Mouse (Mus musculus) embryo, embryonic 9.5 days (tissue): Measurements from ENCODE around the gene Catip.
"Not testable (repeated sequence)": the region's sequence is repeated elsewhere in the genome, so short reads cannot be mapped to it uniquely, and the experiment has no call there.

ENCODE experiments used
- DNase-seq: peaks from one replicate; pipeline ENCODE4 v3.0.0-alpha.2; 2017; ENCODE audit errors: extremely low spot score

Gene Catip

DNA sequence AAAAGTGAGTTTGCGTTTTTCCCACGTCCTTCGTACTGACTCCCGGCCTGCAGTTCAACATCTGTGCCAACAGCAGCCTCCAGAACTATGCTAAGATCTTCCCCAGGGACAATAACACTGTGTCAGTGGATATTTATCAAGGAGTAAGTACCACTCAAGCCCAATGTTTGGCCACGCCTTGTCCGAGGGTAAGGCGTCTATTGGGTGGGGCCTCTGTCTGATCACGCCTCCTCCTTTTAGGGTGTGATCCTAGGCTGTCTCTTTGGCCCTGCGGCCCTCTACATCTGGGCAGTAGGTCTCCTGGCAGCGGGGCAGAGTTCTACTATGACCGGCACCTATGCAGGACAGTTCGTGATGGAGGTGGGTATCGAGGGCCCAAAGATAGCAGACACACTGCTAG lies 21.5 kb downstream of the Catip start:
- DNase-seq = no peak

DNA sequence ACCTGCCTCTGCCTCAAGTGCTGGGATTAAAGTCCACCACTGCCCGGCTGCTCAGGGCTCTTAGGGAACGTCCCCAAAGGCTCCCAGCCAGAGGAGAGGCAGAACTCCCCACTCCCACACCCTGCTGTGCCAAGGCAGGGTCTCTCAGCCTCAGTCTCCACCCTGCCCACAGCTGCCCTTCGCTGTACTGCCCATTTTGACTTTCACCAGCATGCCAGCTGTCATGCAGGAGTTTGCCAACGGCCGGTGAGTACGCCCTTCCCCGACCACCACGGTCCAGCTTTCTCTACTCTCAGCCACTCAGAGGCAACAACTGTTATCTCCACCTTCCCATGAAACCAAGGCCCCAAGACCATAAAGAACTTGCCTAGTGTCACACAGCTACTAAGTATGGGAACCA lies 22.6 kb downstream of the Catip start:
- no peak for DNase-seq

DNA sequence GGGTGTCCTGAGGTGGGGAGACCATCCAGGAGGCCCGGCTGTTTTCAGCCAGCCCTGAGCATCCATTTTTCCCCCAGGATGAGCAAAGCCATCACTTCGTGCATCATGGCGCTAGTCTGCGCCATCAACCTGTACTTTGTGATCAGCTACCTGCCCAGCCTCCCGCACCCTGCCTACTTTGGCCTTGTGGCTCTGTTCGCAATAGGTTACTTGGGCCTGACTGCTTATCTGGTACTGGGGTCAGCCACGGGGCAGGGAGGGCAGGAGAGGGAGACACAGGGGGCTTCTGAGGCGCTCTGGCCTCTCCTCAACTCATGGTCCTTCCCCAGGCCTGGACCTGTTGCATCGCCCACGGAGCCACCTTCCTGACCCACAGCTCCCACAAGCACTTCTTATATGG lies 23.2 kb downstream of the Catip start:
- no peak for DNase-seq

DNA sequence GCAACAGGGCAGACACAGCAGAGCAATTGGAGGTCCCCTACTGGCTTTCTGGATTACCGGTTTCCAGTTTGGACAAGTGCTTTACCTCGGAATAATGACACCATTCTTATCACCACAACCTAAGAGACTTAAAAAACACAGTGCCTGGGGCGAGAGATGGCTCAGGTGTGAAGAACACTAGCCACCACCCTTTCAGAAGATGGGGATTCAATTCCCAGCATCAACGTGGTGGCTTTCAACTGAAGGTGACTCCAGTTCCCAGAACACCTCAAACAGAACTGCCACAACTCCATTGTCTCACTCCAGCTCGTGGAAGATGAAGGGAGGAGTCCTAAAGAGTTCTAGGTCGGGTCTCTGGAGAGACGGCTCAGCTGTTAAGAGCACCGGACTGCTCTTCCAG lies 23.6 kb downstream of the Catip start:
- DNase-seq = no peak

DNA sequence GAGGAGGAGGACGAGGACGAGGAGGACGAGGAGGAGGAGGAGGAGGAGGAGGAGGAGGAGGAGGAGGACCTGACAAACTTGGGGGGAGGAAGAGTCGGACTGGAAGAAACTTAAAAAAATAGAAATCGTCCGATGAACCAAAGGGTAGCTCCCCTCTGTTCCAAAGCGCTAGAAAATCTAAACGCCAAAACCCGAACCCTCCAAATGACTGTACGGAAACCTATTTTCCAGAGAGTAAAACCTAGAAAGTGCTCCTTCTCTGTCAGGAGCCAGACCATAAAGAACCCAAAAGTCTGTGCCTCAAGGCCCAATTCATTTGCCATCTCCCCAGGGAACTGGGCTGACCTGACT lies 24.4 kb downstream of the Catip start:
- no peak for DNase-seq

DNA sequence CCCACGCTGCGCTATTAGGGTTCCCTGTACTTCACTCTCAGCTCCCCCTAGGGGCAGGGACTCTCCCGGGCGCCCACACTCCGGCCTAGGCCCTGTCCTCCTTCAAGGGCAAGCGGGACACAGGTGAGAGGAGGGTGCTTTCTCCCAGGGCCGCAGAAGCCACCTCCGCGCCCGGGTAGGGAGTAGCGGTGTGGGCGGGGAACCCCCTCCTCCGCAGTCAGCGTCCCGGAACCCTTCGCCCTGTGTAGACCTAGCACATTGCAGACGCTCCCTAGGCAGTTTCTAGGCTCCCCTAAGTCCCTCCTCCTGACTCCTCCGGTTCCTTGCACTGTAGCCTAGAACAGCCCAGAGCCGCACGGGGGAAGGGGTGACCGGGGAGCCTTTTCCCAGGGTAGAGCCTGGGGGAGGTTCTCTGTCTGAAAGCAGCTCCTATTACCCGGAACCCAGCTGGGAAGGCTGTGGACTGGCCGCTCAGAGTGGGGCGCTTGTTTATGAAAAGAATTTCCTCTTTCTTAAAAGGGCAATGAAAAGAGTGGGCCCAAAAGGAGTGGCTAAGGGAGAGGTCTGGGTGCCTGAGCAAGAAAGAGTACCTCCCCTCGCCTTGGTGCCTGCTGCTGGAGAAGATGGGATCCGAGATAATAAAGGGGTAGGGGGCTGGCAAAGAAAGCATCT lies 24.9 kb downstream of the Catip start:
- peak; percentile 97 for DNase-seq

DNA sequence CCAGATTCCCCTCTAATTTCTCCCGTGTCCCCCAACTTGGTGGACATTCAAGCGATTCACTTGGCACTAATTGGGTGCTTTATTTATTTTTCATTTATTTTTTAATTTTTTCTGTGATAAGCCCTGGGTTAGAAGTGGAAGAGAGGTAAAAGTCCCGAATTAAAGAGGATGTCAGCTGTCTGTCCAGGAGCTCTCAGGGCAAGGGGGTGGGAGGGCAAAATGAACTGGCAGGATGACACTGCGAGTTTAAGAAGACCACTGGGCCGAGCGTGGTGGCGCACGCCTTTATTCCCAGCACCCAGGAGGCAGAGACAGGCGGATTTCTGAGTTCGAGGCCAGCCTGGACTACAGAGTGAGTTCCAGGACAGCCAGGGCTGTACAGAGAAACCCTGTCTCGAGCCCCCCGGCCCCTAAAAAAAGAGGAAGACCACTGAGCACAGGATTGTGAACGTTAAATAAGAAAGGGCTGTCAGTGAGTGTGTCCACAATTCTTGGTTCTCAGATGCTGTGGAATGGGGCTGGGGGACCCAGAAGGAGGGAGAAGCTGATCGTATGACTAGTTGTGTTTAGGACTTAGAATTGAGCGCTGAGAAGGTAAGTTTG lies 25.6 kb downstream of the Catip start:
- no peak for DNase-seq

DNA sequence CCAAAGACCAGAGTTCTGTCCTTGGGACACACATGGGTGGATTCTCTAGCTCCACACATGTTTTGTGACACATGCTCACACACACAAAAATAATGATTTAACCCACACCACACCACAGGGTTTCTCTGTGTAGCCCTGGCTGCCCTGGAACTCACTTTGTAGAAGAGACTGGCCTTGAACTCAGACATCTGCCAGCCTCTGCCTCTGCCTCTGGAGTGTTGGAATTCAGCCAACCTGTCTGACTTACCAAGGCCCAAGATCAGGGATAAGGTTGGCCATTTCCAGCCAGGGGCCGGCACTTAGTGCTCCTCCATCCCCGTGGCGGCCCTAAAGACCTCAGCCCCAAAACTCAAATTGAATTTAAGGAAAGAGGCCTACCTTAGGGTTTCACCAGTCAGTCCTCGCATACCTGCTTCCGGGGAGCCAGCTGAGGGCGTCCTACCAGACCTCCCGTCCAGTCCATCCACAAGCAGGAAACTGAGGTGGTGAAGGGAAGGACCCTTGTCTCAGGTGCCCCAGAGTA lies 26.6 kb downstream of the Catip start:
- no peak for DNase-seq

DNA sequence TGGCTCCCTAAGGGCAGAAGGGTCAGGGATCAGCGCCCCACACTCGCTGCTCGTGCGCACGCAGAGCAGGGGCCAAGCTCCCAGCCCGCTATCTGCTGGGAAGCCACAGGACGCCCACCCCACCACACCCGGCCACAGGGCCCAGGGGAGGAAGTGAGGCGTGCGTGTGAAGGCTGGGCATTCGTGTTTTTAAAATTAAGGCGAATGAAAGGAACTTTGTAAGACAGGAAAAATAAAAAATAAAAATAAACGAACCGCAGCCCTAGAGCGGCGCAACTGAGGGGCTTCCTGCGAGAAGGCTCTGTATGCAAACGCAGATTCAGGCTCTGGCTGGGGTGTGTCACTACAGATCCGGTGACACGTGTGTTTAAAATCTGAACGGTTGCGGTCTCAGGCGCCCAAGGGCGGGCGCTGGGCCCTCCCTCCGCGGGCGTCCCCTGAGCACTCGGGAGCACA lies 28.0 kb downstream of the Catip start:
- DNase-seq = peak; percentile 38

DNA sequence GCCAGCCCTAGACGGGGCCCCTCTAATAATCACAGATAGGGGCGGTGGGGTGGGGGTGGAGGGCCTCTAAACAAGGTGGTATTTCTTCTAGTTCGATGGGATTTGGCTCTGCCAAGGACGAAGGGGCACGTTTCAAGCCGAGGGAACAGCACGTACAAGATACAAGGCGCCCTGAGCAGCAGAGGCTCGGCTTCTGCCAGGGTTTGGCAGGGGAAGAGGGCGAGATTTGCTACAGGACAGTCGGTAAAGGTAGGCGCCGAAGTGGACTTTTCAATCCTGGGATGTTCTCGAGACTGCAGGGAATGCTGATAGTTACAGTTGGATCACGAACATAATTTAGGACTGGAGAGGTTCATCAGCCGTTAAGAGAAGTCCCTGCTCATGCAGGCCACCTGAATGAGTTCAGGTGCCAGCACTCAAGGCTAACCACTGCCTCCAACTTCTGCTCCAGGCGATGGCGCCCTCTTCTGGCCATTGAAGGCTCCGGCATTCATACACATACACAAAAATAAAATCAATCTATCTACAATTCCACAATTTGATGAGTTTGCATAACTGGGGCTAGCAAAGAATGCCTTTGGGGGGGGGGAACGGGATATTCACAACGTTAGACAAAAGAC lies 28.5 kb downstream of the Catip start:
- peak; percentile 68 for DNase-seq

DNA sequence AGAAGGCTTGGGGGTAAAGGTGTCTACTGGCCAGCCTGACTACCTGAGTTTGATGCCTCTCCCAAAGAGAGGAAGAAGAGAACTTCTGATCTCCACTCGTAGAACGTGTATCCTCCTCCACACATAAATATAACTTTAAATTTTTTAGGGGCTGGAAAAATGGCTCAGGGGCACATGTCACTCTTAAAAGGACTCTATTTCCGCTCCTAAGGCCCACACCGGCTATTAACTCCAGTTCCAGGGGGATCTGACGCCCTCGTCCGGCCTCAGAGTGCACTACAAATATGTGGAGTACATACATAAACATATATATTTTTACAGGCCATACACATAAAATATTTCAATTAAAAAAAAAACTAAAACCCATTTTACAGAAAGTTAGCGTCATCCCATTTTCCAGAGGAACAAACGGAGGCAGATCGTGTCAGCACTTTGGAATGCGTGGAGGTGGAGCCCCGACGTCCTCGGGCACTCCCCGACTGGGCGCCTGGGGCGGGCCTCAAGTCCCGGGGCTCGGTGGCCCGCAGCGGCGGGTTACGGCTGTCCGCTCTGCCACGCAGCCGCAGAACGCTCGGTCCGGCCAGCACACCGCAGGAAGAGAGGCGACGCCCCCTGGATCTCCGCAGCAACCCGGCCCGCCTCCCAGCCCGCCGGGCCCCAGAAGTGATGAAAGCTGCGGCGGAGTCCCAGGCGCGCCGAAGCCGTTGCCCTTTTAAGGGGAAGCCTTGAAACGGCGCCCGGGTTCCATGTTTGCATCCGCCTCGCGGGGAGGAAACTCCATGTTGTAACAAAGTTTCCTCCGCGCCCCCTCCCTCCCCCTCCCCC lies 29.2 kb downstream of the Catip start, which contains the start of gene Ctdsp1:
Gene Ctdsp1, plus strand, starts transcription at position 586 of the 825 bp plus-strand sequence.
- DNase-seq = peak; percentile 95

DNA sequence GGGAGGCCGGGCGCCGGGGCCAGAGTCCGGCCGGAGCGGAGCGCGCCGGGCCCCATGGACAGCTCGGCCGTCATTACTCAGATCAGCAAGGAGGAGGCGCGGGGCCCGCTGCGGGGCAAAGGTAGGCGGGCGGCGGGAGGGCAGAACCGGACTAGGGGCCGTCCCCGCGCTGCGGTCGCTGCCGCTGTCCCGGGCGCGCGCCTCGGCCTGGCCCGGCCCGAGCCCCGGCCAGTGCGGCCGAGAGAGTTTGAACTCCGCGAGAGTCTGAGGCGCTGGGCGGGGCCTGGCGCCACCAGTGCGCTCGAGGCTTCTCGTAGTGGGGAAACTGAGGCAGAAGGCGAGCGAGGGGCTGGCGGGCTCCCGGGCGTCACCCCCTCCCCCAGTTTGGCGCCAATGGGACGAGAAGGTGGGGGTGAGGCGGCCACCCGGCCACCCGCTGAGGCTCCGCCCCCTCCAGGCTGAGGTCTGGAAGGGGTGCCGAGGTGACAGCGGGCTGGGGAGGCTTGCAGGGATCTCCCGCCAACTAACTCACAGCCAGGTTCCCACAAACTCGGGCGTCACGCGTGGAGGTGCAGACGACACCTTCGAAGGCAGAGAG lies 30.0 kb downstream of the Catip start:
- peak; percentile 74 for DNase-seq

DNA sequence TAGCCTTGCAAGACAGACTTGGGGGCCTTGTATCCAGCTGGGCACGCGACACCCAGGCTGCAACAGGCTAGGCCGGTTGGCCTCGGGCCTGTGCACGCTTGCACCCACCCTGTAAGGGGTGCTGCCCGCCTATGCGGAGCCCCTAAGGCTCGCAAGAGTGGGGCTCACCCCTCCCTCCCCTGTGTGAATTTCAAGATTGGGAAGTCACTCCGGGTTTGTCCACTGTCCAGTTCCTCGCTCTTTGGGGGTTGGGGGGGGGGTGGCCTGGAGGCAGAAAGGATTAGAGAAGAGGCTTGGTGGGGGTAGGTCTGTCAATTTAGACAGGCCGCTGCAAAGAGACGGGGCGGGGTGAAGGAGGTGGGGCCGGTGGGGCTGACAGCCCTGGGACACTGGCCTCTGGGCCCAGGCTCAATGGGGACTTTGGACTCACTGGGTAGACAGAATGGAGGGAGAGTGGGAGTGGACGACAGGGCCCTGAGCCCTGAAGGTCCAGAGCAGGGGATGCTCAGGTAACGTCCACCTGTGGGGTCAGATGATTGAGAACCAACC lies 30.6 kb downstream of the Catip start:
- peak; percentile 53 for DNase-seq

DNA sequence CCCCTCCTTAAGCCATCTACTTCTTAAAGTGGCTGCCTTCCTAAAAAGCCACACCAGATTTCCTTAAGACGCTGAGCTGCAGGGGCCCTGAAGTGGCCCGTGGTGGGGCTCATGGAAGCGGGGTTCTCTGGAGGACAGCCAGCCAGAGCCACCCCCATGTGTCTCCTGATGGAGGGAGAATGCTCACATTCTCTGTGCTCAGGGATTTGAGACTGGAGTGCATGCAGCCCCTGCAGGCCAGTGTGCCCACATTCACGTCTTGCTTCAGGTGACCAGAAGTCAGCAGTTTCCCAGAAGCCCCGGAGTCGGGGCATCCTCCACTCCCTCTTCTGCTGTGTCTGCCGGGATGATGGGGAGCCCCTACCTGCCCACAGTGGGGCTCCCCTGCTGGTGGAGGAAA lies 31.1 kb downstream of the Catip start:
- DNase-seq = no peak

DNA sequence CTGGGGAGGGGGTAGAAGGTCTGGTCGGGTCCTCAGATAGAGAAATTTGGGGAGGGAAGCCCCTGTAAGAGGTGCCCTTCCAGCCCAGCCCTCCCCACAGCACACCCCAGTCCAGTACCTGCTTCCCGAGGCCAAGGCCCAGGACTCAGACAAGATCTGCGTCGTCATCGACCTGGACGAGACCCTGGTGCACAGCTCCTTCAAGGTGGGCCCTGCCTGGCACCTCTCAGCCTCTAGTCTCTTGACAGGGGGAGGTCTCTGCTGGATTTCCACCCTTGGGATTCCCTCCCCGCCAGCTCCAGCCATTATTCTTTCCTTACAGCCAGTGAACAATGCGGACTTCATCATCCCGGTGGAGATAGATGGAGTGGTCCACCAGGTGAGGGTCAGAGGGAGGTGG lies 31.8 kb downstream of the Catip start:
- no peak for DNase-seq

DNA sequence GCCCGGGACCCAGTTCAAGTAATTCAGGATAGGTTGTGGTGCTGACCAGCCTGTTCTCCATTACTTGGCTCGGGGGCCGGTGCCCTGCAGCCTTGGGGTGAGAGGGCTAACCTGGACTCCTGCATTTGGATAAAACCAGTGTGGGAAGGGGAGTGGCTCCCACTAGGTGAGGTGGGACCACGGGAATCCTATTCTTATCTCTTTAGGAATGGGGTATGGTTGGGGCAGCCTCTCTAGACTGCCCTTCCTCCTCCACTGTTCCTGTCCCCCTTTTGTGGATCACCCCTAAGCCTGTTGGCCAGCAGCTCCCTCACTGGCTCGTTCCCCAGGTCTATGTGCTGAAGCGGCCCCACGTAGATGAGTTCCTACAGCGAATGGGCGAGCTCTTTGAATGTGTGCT lies 32.4 kb downstream of the Catip start:
- DNase-seq = no peak

DNA sequence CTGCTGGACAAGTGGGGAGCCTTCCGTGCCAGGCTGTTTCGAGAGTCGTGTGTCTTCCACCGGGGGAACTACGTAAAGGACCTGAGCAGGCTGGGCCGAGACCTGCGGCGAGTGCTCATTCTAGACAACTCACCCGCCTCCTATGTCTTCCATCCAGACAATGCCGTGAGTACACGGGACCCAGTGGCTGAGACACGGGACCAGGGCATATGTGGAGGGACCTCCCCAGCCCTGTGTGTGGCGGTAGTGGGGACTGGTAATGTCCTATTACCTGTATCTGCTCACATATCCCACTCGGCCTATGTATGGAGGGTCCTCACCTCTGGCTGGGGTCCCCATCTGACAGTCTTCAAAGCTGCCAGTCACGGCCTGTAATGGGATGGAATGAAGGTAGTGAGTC lies 33.0 kb downstream of the Catip start:
- DNase-seq = no peak

DNA sequence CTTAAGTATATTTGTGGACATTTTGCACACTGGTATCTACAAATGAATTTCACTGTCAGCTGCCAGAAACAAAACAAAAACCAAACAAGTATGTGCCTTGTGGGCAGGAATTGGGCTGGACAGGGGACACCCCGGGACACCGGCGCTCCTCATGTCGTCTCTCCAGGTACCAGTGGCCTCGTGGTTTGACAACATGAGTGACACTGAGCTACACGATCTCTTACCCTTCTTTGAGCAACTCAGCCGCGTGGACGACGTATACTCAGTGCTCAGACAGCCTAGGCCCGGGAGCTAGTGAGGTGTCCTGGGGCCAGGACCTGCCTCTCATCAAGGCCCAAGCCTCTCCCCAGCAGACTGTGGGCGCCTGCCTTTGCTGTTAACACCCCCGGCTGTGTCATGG lies 33.4 kb downstream of the Catip start:
- no peak for DNase-seq

DNA sequence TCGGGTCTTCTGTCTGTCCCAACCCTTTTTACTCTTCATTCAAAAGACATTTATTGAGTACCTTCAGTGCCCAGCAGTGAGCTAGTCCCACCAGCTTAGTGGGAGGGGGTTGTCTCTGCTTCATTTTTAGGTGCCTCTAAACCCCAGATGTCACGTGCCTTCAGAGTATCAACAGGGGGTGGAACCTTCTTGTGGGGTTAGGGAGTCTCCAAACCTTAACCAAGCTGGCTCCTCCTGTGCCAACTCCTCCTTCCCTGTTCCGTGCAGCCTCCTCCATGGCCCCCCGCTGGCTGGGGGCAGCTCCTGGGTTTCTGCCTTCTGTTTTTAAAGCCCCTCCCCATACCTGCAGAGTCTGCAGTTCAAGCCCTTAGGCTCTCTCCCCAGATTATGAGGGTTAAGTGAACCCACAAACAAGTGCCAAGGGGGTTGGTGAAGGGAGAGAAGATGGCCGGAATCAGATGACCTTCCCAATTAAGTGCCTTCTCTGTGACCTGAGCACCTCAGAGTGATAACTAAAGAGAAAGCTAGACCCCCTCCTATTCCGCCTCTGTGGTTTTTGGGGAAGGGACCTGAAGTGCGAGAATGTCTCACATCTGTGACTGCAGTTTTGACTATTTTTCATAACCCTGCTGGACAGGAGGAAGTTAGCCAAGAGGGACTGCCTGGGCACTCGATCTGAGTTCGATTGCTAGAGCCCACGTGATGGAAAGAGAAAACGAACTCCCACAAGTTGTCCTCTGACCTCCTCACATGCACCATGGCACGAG lies 34.7 kb downstream of the Catip start:
- not testable (repeated sequence) for DNase-seq

DNA sequence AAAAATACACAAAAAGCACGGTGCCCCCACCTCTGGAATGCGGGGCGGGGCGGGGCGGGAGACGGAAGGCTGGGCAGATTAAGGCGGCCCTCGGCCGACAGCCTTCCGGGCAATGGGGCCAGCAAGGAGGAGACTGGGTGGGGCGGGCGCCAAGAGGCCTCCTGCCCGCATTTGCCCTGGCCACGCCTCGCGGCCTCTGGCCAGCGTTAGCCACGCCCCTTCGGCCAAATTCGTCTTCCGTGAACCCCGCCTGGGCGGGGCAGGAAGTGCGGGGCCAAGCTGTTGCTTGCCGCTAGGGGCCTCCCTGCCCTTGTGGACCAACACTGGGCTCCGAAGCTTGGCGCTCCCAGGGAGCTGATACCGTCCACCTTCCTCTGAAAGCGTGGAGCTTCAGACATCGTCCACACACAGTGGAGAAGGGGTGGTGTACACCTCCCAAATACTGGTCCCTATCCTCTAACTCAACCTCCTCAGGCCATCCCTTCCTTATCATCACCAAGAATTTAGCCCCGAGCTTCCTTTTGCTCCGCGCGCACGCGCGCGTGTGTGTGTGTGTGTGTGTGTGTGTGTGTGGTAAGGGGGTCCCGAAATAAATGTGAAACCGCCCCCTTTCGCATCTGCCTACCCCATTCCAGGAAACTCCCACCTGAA lies 35.5 kb downstream of the Catip start:
- peak; percentile 99 for DNase-seq
